Mouse (Mus musculus): ENCODE data around the gene Galnt15. TPM values are rescaled to one million over a fixed set of nuclear protein-coding genes. Genes with fewer than 3 reads are reported as not detected.
A peak's percentile ranks its signal among the peaks of the same experiment; 100 is the strongest.

Gene Galnt15
- polyA plus RNA-seq, 1 experiment from 2014 or later: not detected

DNA sequence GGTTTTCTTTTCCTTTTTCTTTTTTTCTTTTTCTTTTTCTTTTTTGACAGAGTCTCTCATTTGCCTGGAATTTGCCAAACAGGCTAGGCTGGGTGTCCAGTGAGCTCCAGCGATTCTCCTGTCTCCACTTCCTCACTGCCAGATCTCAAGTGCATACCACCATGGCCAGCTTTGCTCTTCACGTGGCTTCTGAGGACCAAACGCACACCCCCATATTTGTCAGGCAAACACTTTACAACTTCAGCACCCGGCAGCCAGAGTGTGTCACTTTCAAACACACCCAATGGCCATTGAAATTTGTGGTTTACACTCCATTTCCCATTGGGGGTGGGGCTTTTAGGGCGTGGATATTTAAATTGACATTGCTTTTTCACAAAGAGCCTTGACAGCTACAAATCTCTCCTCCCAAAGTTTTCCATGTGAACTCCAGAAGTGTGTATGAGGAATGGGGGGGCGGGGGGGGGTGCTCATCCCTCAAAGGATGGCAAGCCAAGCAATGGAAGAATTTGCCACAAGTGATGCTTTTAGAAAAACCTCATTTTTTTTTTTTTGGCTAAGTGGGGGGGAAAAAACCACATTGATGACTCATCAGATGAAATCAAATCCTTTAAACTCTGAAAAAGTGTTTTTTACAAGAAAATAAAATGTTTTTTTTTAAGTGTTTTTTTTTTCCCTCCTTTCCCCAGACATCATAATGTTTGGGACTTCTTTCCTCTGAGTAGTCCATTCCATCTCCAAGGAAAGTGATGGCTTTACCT is 17.1 kb upstream of the Galnt15 start:
- H3K9ac ChIP-seq (ENCODE audit: low read depth, low read length): no peak overlapping the region
- H3K4me2 ChIP-seq: no peak overlapping the region
- H3K4me3 ChIP-seq (ENCODE audit: low read depth, low read length): no peak overlapping the region
- no peaks in the 10 kb centered on the region for H3K9me3 ChIP-seq (ENCODE audit: control insufficient read depth, low read length)
- DNase-seq (ENCODE audit: low spot score): no peak
- H3K27me3 ChIP-seq (replicated peaks; ENCODE audit: control insufficient read depth, insufficient read depth, low read length): no peaks in the 10 kb centered on the region
- WGBS: 54% methylated on average over 6 of the region's 6 CpGs
- H3K27ac ChIP-seq (ENCODE audit: low read depth, low read length): no peak overlapping the region
- ATAC-seq (replicated peaks; ENCODE audit: low FRiP score): no peak
- peaks cover 1% of the 10 kb centered on the region; the same call in 1 of the 2 replicates for H3K4me1 ChIP-seq (replicated peaks; ENCODE audit: control insufficient read depth, insufficient read depth, low read length)
- no peaks in the 10 kb centered on the region for H3K36me3 ChIP-seq (ENCODE audit: control insufficient read depth, insufficient read depth, low read length)

GRCm38 (mm10) chr14:32015131-32015770 is 13.5 kb upstream of the Galnt15 start:
- ATAC-seq (replicated peaks; ENCODE audit: low FRiP score) (no peak), DNase-seq (ENCODE audit: low spot score) (no peak)
- WGBS: 91% methylated on average over 7 of the region's 7 CpGs
- no peaks in the 10 kb centered on the region for H3K27me3 ChIP-seq (replicated peaks; ENCODE audit: control insufficient read depth, insufficient read depth, low read length)
- H3K4me3 ChIP-seq (ENCODE audit: low read depth, low read length): no peak overlapping the region
- H3K9ac ChIP-seq (ENCODE audit: low read depth, low read length): no peak overlapping the region
- H3K4me2 ChIP-seq: no peak overlapping the region
- peaks cover 6% of the 10 kb centered on the region; the same call in 1 of the 2 replicates for H3K4me1 ChIP-seq (replicated peaks; ENCODE audit: control insufficient read depth, insufficient read depth, low read length)
- no peaks in the 10 kb centered on the region for H3K9me3 ChIP-seq (ENCODE audit: control insufficient read depth, low read length)
- H3K27ac ChIP-seq (ENCODE audit: low read depth, low read length): no peak overlapping the region
- H3K36me3 ChIP-seq (ENCODE audit: control insufficient read depth, insufficient read depth, low read length): no peaks in the 10 kb centered on the region

GRCm38 (mm10) chr14:32016466-32016865 is 12.3 kb upstream of the Galnt15 start:
- Histone ChIP-seq H3K9me3 (ENCODE audit: control insufficient read depth, low read length) (no peaks in the 10 kb centered on the region), H3K4me2 (no peak overlapping the region), H3K27ac (ENCODE audit: low read depth, low read length) (no peak overlapping the region), H3K9ac (ENCODE audit: low read depth, low read length) (no peak overlapping the region), H3K4me3 (ENCODE audit: low read depth, low read length) (no peak overlapping the region), H3K4me1 (replicated peaks; ENCODE audit: control insufficient read depth, insufficient read depth, low read length) (peaks cover 6% of the 10 kb centered on the region; the same call in 1 of the 2 replicates), H3K36me3 (ENCODE audit: control insufficient read depth, insufficient read depth, low read length) (no peaks in the 10 kb centered on the region), H3K27me3 (replicated peaks; ENCODE audit: control insufficient read depth, insufficient read depth, low read length) (no peaks in the 10 kb centered on the region)
- ATAC-seq (replicated peaks; ENCODE audit: low FRiP score) (no peak), DNase-seq (ENCODE audit: low spot score) (no peak)
- 72% methylated on average over 3 of the region's 3 CpGs for WGBS

DNA sequence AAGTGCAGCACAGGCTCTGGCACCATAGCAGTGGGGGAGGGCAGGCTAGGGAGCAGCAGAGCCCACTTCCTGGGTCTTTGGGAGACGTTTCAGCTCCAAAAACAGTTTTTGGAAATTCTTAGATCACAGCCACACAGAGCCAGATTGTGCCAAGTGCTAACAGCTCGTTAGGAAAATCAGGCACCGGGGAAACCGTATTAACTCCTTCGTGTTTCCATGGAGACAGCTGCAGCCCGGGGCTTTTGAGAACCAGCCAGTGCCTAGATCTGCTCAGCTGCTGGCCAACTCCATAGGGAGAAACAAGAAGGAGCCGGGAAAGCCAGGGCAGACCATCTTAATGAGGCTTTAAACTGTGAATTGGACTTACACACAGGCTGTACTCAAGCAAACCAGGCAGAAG is 11.9 kb upstream of the Galnt15 start:
- no peak overlapping the region for H3K9ac ChIP-seq (ENCODE audit: low read depth, low read length)
- H3K9me3 ChIP-seq (ENCODE audit: control insufficient read depth, low read length): no peaks in the 10 kb centered on the region
- H3K27me3 ChIP-seq (replicated peaks; ENCODE audit: control insufficient read depth, insufficient read depth, low read length): no peaks in the 10 kb centered on the region
- peaks cover 7% of the 10 kb centered on the region for H3K4me1 ChIP-seq (replicated peaks; ENCODE audit: control insufficient read depth, insufficient read depth, low read length)
- ATAC-seq (replicated peaks; ENCODE audit: low FRiP score): no peak
- no peak overlapping the region for H3K27ac ChIP-seq (ENCODE audit: low read depth, low read length)
- no peak overlapping the region for H3K4me3 ChIP-seq (ENCODE audit: low read depth, low read length)
- no peaks in the 10 kb centered on the region for H3K36me3 ChIP-seq (ENCODE audit: control insufficient read depth, insufficient read depth, low read length)
- no peak for DNase-seq (ENCODE audit: low spot score)
- no peak overlapping the region for H3K4me2 ChIP-seq
- WGBS: 29% methylated on average over 7 of the region's 7 CpGs

DNA sequence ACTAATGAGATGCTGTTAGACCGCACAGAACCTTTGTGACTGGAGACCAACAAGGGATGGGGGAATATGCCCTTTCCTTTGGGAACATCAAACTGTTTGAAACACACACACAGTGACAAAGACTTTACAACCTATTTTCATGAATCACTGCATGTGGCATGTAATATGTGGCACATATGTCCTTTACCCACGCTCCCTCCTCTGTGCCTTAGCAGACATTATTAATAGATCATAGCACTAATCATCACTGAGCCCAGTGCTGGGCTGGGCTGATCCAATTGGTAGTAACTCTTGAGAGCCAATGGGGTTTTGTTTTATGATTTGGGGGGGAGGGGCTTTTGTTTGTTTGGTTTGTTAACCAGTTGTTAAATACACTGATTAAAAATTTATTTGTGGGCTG is 11.3 kb upstream of the Galnt15 start:
- WGBS: 77% methylated on average over 2 of the region's 2 CpGs
- no peak for ATAC-seq (replicated peaks; ENCODE audit: low FRiP score)
- Histone ChIP-seq H3K4me2 (no peak overlapping the region), H3K4me3 (ENCODE audit: low read depth, low read length) (no peak overlapping the region), H3K27me3 (replicated peaks; ENCODE audit: control insufficient read depth, insufficient read depth, low read length) (no peaks in the 10 kb centered on the region), H3K4me1 (replicated peaks; ENCODE audit: control insufficient read depth, insufficient read depth, low read length) (peaks cover 10% of the 10 kb centered on the region), H3K9me3 (ENCODE audit: control insufficient read depth, low read length) (no peaks in the 10 kb centered on the region), H3K9ac (ENCODE audit: low read depth, low read length) (no peak overlapping the region), H3K36me3 (ENCODE audit: control insufficient read depth, insufficient read depth, low read length) (no peaks in the 10 kb centered on the region), H3K27ac (ENCODE audit: low read depth, low read length) (no peak overlapping the region)
- no peak for DNase-seq (ENCODE audit: low spot score)

DNA sequence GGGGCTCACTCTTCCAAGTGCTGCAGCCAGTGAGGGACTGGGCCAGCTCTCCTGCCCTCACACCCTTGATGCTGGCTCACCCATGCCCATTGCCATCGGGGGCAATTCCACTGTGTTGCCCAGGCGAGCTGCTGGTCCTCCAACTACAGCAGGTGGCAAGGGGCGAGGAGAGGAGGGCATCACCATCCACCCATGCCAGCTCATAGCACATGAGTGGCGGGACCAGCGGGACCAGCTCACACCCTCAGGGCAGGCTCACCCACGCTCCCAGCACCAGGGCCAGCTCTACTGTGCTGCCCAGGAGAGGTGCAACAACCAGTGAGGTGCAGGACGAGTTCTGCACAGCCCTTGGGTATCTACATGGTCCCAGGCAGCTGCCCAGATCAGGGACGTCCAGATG is 9.7 kb upstream of the Galnt15 start:
- DNase-seq (ENCODE audit: low spot score) (no peak), ATAC-seq (replicated peaks; ENCODE audit: low FRiP score) (no peak)
- H3K4me2 ChIP-seq: no peak overlapping the region
- WGBS: 68% methylated on average over 8 of the region's 8 CpGs
- H3K4me1 ChIP-seq (replicated peaks; ENCODE audit: control insufficient read depth, insufficient read depth, low read length): peaks cover 18% of the 10 kb centered on the region
- no peak overlapping the region for H3K27ac ChIP-seq (ENCODE audit: low read depth, low read length)
- H3K36me3 ChIP-seq (ENCODE audit: control insufficient read depth, insufficient read depth, low read length): no peaks in the 10 kb centered on the region
- H3K4me3 ChIP-seq (ENCODE audit: low read depth, low read length): no peak overlapping the region
- H3K27me3 ChIP-seq (replicated peaks; ENCODE audit: control insufficient read depth, insufficient read depth, low read length): no peaks in the 10 kb centered on the region
- H3K9ac ChIP-seq (ENCODE audit: low read depth, low read length): no peak overlapping the region
- no peaks in the 10 kb centered on the region for H3K9me3 ChIP-seq (ENCODE audit: control insufficient read depth, low read length)

DNA sequence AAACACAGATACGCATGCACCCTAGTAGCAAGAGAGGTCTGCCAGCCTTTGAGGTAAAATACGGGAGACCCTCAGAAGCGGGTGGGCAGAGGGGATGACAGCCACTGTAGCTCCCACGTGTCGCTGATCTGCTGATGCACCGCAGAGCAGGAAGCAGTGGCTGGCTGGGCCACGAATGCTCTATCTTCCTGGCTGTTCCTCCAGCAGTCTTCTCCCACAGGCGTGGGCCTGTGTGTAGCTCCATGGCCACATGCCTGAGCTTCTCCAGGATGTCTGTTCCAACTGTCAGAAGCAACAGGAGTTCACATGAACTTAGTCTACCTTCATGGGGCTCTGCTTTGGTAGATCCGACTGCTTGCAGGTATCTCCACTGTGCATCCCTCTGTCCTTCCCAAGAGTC is 6.8 kb upstream of the Galnt15 start:
- whole genome bisulfite sequencing: 48% methylated on average over 9 of the region's 9 CpGs
- DNase-seq (ENCODE audit: low spot score) (no peak), ATAC-seq (replicated peaks; ENCODE audit: low FRiP score) (peak; percentile 38)
- H3K9ac ChIP-seq (ENCODE audit: low read depth, low read length): no peak overlapping the region
- no peak overlapping the region for H3K27ac ChIP-seq (ENCODE audit: low read depth, low read length)
- H3K27me3 ChIP-seq (replicated peaks; ENCODE audit: control insufficient read depth, insufficient read depth, low read length): peaks cover 2% of the 10 kb centered on the region; the same call in 1 of the 2 replicates
- H3K4me1 ChIP-seq (replicated peaks; ENCODE audit: control insufficient read depth, insufficient read depth, low read length): peaks cover 14% of the 10 kb centered on the region
- H3K36me3 ChIP-seq (ENCODE audit: control insufficient read depth, insufficient read depth, low read length): no peaks in the 10 kb centered on the region
- H3K9me3 ChIP-seq (ENCODE audit: control insufficient read depth, low read length): no peaks in the 10 kb centered on the region
- no peak overlapping the region for H3K4me3 ChIP-seq (ENCODE audit: low read depth, low read length)
- no peak overlapping the region for H3K4me2 ChIP-seq

- Histone ChIP-seq H3K4me3 (ENCODE audit: low read depth, low read length) (no peak overlapping the region), H3K9ac (ENCODE audit: low read depth, low read length) (no peak overlapping the region), H3K4me1 (replicated peaks; ENCODE audit: control insufficient read depth, insufficient read depth, low read length) (peaks cover 12% of the 10 kb centered on the region), H3K4me2 (peak overlapping the region; percentile 33; the same call in 1 of the 2 replicates), H3K27ac (ENCODE audit: low read depth, low read length) (no peak overlapping the region), H3K36me3 (ENCODE audit: control insufficient read depth, insufficient read depth, low read length) (no peaks in the 10 kb centered on the region), H3K9me3 (ENCODE audit: control insufficient read depth, low read length) (no peaks in the 10 kb centered on the region), H3K27me3 (replicated peaks; ENCODE audit: control insufficient read depth, insufficient read depth, low read length) (peaks cover 2% of the 10 kb centered on the region; the same call in 1 of the 2 replicates)
- ATAC-seq (replicated peaks; ENCODE audit: low FRiP score) (peak; percentile 65), DNase-seq (ENCODE audit: low spot score) (no peak)
Measured at GRCm38 (mm10) chr14:32022450-32022849, 6.3 kb upstream of the Galnt15 start.

DNA sequence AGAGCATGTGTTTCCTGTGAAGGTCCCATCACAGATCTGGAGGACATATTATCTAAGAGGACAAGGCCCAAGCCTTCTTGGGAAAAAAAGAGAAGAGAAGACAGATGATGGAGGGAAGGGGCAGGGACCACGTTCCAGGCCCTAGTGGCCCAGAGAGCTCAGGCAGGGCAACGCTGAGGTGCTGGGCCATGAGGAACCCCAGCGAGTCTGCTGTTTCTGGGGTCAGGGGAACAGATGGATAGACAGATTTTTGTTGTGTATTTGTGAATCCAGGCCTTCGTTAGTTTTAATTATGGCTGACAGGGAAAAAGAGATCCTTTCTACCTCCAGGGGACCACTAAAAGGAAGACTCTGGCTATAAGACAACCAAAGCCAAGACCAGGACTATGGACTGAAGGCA is 4.9 kb upstream of the Galnt15 start:
- no peaks in the 10 kb centered on the region for H3K9me3 ChIP-seq (ENCODE audit: control insufficient read depth, low read length)
- H3K27me3 ChIP-seq (replicated peaks; ENCODE audit: control insufficient read depth, insufficient read depth, low read length): peaks cover 15% of the 10 kb centered on the region
- no peaks in the 10 kb centered on the region for H3K36me3 ChIP-seq (ENCODE audit: control insufficient read depth, insufficient read depth, low read length)
- peaks cover 12% of the 10 kb centered on the region for H3K4me1 ChIP-seq (replicated peaks; ENCODE audit: control insufficient read depth, insufficient read depth, low read length)
- no peak overlapping the region for H3K4me3 ChIP-seq (ENCODE audit: low read depth, low read length)
- 76% methylated on average over 4 of the region's 4 CpGs for WGBS
- ATAC-seq (replicated peaks; ENCODE audit: low FRiP score): no peak
- no peak overlapping the region for H3K27ac ChIP-seq (ENCODE audit: low read depth, low read length)
- no peak overlapping the region for H3K9ac ChIP-seq (ENCODE audit: low read depth, low read length)
- DNase-seq (ENCODE audit: low spot score): no peak
- H3K4me2 ChIP-seq: no peak overlapping the region

Measured in liver, embryonic 11.5 days (tissue).